Mouse (Mus musculus) thymus, adult 2 months (tissue): ENCODE results near the gene Mark2. TPM values are rescaled to one million over a fixed set of nuclear protein-coding genes. Genes with fewer than 3 reads are reported as not detected.

Experiments
- DNase-seq: peaks from one replicate; pipeline ENCODE4 v3.0.0; 2021
- H3K27ac ChIP-seq: fragments of 200-500 bp; 2 replicates; pipeline ENCODE4 v1.5.1; 2012; ENCODE audit warnings: low read length, control low read depth; ENCODE audit not compliant: control insufficient read depth, insufficient read depth
- H3K27me3 ChIP-seq: fragments of 200-500 bp; 2 replicates; pipeline ENCODE4 v1.6.1; 2012; ENCODE audit warnings: mild to moderate bottlenecking, low read length, moderate library complexity, mixed read lengths; ENCODE audit not compliant: control insufficient read depth, insufficient read depth
- H3K36me3 ChIP-seq: fragments of 200-500 bp; 2 replicates; pipeline ENCODE4 v1.6.1; 2012; ENCODE audit warnings: mild to moderate bottlenecking, low read length, moderate library complexity; ENCODE audit not compliant: control insufficient read depth, insufficient read depth
- H3K4me1 ChIP-seq: fragments of 200-500 bp; replicated peaks from 2 replicates; pipeline ENCODE4 v1.6.1; 2012; ENCODE audit warnings: low read length; ENCODE audit not compliant: control insufficient read depth, insufficient read depth
- H3K4me3 ChIP-seq: fragments of 200-500 bp; 2 replicates; pipeline ENCODE4 v1.5.1; 2012; ENCODE audit warnings: mild to moderate bottlenecking, low read length, control low read depth, moderate library complexity; ENCODE audit not compliant: control insufficient read depth, insufficient read depth
- CTCF ChIP-seq: fragments of 200-500 bp; IDR thresholded peaks from 2 replicates; pipeline ENCODE4 v1.5.1; 2012; ENCODE audit warnings: mild to moderate bottlenecking, control low read depth, low read length, moderate library complexity, borderline replicate concordance; ENCODE audit not compliant: control insufficient read depth, poor library complexity, insufficient read depth; ENCODE audit errors: extremely low read depth
- POLR2A ChIP-seq: fragments of 200-500 bp; IDR thresholded peaks from 2 replicates; pipeline ENCODE4 v1.6.1; 2012; ENCODE audit warnings: mild to moderate bottlenecking, low read length, control low read depth, moderate library complexity; ENCODE audit not compliant: control insufficient read depth, poor library complexity, insufficient read depth; ENCODE audit errors: extremely low read depth
- WGBS: fragments of 180-500 bp; shearing (Covaris S2); methylation state at CpG from one replicate; pipeline ENCODE4 v1.1.7; 2018; 5-methylcytosine and 5-hydroxymethylcytosine counted together
- polyA plus RNA-seq: library from polyadenylated mRNA; depleted of rRNA; stranded (reverse); fragments of >200 nt; gene quantifications from 2 replicates; pipeline ENCODE4 v1.2.3, GENCODE M21; 2012

The Mark2 gene
- polyA plus RNA-seq, 1 experiment, result 189 TPM

- peak; percentile 91 for DNase-seq
- peaks cover 35% of the 10 kb centered on the region for H3K4me1 ChIP-seq
Observed at GRCm38 (mm10) chr19:7268722-7269090, 73.0 kb downstream of the Mark2 start.

GRCm38 (mm10) chr19:7267781-7268721, 73.6 kb downstream of the Mark2 start:
- peak; percentile 90 for DNase-seq
- Histone ChIP-seq H3K36me3 (no peaks in the 10 kb centered on the region), H3K4me1 (peaks cover 35% of the 10 kb centered on the region), H3K27me3 (no peaks in the 10 kb centered on the region), H3K4me3 (peak overlapping the region; percentile 96), H3K27ac (peak overlapping the region; percentile 36)
- WGBS, result under 1% methylated on average over 97 of the region's 97 CpGs
- peak; percentile 12; the same call in 1 of the 2 replicates for TF ChIP-seq CTCF
- TF ChIP-seq POLR2A, result 0 out of 2 replicates have a peak, but pooled peaks have one; percentile 53

More at GRCm38 (mm10) chr19:7268722-7269090, 73.0 kb downstream of the Mark2 start:
- no peaks in the 10 kb centered on the region for H3K27me3 ChIP-seq
- under 1% methylated on average over 30 of the region's 30 CpGs for WGBS
- no peak for TF ChIP-seq POLR2A
- TF ChIP-seq CTCF, result peak; percentile 97
- H3K4me3 ChIP-seq, result peak overlapping the region; percentile 96
- H3K36me3 ChIP-seq, result no peaks in the 10 kb centered on the region
- H3K27ac ChIP-seq, result peak overlapping the region; percentile 36

GRCm38 (mm10) chr19:7267091-7267741, 74.4 kb downstream of the Mark2 start, which contains the start of gene Rcor2:
Gene Rcor2 (plus strand): TSS chr19:7267325.
- Histone ChIP-seq H3K27ac (no peak within 1 kb of the TSS; the same call in 1 of the 2 replicates), H3K36me3 (no peaks in the 10 kb centered on the region), H3K27me3 (no peaks in the 10 kb centered on the region), H3K4me3 (peak within 1 kb of the TSS; percentile 96), H3K4me1 (peaks cover 35% of the 10 kb centered on the region)
- DNase-seq, result peak; percentile 49
- WGBS, result 3% methylated on average over 27 of the region's 28 CpGs
- TF ChIP-seq POLR2A (no peak), CTCF (no peak)

GRCm38 (mm10) chr19:7266421-7266831, 75.2 kb downstream of the Mark2 start:
- DNase-seq, result no peak
- TF ChIP-seq CTCF, result no peak
- TF ChIP-seq POLR2A, result no peak
- peaks cover 35% of the 10 kb centered on the region for H3K4me1 ChIP-seq
- no peak overlapping the region for H3K4me3 ChIP-seq
- no peak overlapping the region for H3K27ac ChIP-seq
- H3K27me3 ChIP-seq, result no peaks in the 10 kb centered on the region
- WGBS, result 57% methylated on average over 4 of the region's 4 CpGs
- no peaks in the 10 kb centered on the region for H3K36me3 ChIP-seq

GRCm38 (mm10) chr19:7265478-7266191, 76.0 kb downstream of the Mark2 start:
- DNase-seq, result no peak
- TF ChIP-seq CTCF (no peak), POLR2A (no peak)
- Histone ChIP-seq H3K27ac (no peak overlapping the region), H3K4me3 (no peak overlapping the region), H3K36me3 (no peaks in the 10 kb centered on the region), H3K4me1 (peaks cover 35% of the 10 kb centered on the region), H3K27me3 (no peaks in the 10 kb centered on the region)
- WGBS, result 70% methylated on average over 14 of the region's 14 CpGs

- no peak overlapping the region for H3K27ac ChIP-seq
- H3K27me3 ChIP-seq, result no peaks in the 10 kb centered on the region
- 82% methylated on average over 6 of the region's 6 CpGs for WGBS
- no peak for TF ChIP-seq CTCF
- no peak for TF ChIP-seq POLR2A
- no peak overlapping the region for H3K4me3 ChIP-seq
- no peak for DNase-seq
- no peaks in the 10 kb centered on the region for H3K36me3 ChIP-seq
- H3K4me1 ChIP-seq, result peaks cover 32% of the 10 kb centered on the region
Observed at GRCm38 (mm10) chr19:7264766-7265331, 76.8 kb downstream of the Mark2 start.
